Mouse (Mus musculus) embryo, embryonic 10 days (tissue): Measurements from ENCODE around the gene C1qtnf1.

Experiments
- DNase-seq: peaks from one replicate; pipeline ENCODE4 v3.0.0-alpha.2; 2015; ENCODE audit warnings: low spot score

Gene C1qtnf1

DNA sequence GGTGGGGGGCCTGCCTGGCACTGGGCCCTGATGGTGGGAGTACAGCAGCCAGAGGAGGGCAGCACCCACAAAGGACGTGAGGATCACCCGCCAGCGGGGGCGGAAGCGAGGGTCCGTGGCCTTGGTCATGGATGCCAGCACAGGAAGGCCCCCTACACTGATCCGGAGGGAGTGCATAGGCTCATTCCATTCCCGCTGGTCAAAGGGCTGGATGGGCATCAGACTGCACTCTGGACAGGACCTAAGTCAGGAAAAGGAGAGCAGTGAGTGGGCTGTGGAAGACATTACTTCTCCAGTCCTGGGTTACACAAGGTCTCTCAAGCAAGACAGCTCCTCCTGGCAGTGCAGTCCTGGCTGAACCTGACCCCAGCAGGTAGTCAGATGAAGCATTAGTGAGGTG is 16.7 kb upstream of the C1qtnf1 start:
- no peak for DNase-seq

DNA sequence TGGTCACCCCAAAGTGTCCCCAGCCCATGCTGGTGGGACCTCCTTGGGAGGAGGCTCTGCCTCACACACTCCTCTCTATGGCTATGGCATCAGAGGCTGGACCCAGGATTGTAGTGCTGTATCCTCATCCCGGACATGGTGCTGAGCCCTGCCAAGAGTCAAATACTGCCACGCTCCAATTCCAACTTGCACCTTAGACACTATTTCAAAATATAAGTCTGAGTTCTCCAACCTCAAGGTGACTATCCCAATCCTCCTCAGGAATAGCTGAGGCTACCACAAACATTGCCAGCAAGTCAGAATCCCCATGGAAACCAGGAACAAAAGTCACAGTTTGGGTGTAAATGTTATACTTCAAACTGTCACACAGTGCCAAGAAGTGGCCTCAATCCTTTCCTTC is 15.4 kb upstream of the C1qtnf1 start:
- DNase-seq = no peak

DNA sequence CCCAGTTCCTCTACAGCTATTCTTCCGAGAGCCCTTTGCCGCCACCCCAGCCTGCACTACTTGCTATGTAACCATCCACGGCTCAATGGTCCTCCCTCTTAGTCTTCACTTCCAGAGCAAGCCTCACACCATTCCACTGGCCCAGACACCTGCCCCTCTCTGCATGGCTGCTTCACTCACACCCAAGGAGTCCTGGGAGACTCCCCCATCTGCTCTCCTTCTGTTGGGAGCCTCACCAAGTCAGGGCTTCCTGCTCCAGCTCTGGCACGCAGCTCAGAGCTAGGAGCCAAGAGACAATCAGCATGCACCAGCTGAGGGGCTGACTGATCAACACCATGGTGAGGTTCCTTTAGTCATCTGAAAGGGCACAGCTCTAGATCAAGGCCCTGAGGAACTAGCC is 14.9 kb upstream of the C1qtnf1 start:
- DNase-seq = no peak

DNA sequence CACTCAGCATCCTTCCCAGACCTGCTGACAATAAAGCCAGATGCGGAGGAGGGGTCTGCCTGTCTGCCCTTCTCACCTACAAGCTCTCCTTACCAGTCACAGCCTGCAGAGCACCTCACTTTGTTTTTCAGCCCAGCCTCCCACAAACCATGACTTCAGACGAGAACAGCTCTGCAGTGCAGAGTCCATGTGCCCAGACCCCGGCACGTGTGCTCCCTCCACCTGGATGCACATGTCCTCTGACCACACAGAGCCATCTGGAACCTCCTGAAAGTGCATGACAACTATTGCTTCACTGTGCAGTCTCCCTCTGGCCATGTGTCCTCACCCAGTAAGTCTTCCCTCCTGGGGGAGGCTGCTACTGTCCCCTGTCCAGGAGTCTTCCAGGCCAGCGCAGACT is 13.7 kb upstream of the C1qtnf1 start:
- no peak for DNase-seq

DNA sequence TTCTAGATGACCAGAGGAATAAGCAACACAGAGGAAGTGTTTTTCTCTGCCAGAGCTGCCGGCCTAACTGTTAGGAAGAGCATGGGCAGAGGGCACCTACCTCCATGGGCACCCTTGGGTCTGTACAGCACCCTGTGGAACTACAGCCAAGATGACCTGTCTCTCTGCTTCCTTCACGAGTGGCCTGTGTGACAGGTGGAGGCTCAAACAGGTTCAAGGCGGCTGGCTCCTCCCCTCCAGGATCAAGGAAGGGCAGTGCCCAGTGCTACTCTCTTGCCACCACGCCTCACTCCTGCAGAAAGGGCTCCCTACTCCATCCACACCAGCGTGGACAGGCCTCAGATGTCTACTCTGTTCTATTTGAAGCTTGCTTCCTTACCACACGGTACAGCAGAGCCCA is 12.4 kb upstream of the C1qtnf1 start:
- no peak for DNase-seq

DNA sequence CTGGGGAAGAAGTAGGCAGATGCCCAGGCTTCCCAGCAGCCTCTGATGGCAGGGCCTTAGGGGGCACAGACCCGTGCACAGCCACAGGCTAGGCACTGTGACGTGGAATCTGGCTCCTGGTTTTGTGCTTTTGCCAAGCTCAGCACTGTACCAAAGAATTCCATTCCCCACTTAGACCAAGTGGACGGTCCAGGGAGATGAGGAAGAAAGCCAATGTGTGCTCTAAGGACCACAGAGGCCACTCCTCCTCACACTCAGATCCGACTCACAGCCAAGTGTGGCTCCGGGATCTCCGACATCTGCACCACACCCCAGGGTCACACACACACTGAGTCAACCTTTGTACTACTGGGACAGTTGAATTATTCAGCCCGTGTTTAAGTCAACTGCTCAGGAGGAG is 12.0 kb upstream of the C1qtnf1 start:
- DNase-seq = no peak

DNA sequence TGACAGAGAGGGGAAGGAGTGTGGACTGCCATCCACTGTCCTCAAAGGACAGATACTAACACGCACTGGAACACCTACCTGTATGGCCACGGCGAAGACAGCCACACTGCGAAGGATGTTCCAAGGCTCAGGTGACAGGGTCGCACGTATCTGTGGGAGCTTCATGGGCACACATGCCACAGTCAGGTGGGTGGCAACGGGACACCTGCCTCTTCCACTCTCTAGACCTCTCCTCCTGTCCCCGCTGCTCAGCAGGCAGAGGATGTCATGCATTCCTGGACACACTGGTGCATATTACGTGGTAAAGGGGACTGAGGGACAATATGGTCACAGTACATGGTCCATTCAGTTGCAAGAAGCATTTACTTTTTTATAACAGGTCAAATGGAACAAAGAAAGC is 10.5 kb upstream of the C1qtnf1 start:
- no peak for DNase-seq

DNA sequence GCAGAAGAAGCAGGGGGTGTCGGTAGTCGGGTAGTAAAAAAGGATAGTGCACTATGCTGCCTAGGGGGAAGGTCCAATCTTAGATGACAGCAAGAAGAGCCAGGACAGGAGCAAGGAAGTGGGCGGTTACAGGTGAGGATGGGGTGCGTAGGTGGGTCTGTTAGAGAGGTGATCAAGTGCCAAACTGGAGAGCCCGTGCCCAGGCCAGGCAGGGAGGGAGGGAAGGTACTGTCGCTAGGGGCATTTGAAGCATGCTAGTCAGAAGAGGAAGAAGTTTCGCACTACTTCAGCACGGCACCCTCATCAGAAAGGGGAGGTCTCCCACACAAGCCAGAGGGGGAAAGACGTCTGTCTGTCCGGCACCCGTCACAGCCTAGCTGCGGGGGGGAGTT is 9.6 kb upstream of the C1qtnf1 start:
- DNase-seq = no peak

DNA sequence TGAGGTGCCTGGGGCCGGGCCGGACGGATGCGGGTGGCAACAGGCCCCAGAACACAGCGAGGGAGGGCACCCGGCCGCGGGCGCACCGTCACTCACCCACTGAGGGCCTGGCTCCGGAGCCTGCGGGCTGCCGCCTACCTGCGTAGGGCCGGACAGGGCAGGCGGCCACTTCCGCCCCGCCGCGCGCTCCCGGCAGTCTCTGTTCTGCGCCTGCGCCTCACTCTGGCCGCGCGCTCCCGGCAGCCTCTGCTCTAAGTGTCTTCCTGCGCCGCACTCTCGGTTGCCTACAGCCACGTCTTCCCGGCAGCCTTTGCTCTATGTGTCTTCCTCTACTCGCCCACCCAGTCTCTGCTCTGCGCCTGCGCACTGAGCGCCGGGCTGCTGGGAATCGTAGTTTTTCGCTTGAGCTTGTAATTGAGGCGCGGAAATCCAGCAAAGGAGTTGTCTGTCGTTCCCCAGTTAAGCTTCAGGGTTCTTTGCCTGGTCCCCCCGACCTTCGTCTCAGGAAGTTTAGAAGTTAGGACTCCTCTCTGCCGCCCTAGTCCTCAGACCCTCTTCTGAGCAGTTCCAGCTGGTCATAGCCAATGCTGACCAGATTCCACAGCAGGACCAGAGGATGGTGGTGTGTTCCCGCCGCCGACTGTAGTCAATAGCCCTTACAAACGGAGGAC is 9.0 kb upstream of the C1qtnf1 start, which contains the start of gene Cant1:
Gene Cant1, minus strand, starts transcription at position 253 of the 671 bp plus-strand sequence.
- DNase-seq = peak; percentile 99

DNA sequence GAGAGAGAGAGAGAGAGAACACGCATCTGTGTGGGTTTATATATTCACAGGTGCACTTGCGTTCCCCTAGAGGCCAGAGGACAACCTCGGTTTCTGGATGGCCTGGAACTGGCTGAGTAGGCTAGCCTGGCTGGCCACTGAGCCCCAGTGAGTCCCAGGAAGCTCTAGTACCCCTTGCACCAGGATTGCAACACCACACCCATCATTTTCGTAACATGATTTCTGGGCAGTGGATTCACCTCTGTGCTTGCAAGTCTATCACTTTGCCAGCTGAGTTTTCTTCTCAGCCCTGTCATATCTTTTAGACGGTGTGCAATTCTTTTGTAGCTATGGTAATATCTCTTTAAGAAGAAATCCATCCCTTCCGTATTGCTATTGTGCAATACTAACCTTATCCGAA is 7.7 kb upstream of the C1qtnf1 start:
- no peak for DNase-seq

DNA sequence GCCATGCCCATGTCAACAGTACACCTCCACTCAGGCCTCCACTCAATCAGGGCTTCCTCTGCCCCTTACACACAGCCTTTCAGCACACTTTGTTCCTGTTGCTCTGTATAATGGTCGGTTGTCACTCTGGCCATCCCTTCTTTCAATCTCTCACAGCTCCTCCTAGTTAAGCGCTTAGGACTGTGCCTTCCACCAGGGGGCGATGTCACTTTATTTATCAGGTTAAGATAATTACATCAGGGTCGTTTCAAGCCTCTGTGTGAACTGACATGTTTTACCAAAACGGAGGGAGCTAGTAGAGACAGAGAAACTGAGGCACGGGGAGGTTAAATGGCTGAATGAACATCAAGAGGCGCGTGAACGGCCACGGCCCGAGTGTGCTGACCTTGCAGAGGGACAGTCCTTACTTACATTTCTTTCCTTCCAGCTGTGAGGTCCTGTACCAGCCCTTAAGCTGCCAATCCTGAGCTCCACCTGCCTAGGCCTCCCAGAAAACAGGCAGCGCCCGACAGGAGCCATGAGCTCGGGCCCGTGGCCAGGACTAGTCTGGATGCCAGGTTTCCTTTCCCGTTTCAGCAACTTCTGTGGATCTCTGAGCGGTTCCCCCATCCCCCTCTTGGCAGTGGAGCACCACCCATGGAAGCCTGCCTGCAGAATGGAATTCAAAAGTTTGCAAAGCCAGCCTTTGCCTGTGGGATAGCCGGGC is 4.6 kb upstream of the C1qtnf1 start:
- peak; percentile 91 for DNase-seq

DNA sequence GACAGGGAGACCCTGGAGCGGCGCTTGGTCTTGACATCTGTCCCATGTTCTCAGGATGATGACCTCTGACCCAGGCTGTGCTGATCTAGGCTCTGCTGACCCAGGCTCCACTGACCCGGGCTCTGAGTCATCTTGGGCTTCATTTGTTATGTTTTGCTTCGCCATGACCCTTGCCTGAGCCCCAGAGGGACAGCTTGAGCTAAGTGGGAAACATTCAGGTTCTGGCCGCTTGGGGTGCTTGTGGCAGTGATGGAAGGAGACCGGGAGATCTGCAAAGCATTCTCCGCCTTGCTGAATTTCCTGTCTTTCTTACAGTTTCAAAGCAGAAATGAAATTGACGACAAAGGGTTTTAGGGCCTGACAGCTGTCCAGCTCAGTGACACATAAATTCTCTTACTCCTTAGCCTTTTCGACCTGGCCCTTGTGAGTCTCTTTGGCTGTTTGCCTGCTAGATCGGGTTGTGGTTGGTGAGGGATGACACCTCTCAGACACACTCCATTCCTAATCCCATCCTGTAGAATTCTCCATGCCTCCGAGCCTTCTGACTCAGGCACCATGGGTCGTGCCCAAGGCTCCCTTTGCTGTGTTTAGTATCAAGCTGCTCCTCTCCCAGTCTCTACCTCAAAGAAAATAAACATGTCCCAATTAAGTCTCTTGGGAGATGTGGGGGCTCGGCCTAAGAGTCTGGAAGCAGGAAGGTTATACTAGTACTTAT is 3.2 kb upstream of the C1qtnf1 start:
- peak; percentile 14 for DNase-seq

DNA sequence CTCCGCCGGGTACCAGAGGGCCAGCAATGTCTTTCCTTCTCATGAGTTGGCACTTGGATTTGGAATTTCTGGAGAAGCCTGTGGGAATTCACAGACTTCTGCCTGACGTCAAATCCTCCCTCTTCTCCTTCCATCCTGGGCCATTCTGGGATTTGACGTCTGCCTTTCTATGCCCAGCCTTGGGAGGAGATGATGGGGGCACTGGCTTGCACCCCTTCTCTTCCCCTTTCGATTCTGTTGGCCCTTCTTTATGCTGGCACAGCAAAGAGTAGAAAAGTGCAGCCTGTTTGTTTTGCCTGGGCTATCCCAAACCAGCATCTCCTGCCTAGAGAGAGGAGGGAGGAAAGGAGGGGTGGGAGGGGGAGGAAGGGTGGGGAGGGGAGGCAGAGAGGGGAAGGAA is 1.2 kb upstream of the C1qtnf1 start:
- no peak for DNase-seq

DNA sequence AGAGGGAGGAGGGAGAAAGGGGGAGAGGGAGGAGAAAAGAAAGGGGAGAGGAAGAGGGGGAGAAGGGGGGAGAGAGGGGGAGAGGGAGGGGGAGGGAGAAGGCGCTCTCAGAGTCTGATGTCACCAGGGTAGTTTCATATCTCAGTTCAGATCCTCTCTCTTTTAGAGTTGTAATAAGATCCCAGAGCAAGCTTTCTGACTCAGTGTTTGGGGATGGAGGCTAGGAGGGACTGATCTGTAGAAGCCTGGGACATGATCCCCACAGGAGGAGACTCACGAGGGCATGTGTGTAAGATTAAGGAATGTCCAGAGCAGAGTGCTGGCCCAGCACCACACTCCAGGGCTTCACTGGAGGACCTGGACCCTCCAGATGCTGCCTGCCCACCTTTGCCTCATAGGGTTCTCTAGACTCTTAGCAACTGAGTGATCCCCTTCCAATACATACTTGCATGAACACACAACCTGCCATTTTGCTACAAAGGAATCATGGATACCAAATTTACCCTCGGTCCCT is 680 bp upstream of the C1qtnf1 start:
- no peak for DNase-seq

DNA sequence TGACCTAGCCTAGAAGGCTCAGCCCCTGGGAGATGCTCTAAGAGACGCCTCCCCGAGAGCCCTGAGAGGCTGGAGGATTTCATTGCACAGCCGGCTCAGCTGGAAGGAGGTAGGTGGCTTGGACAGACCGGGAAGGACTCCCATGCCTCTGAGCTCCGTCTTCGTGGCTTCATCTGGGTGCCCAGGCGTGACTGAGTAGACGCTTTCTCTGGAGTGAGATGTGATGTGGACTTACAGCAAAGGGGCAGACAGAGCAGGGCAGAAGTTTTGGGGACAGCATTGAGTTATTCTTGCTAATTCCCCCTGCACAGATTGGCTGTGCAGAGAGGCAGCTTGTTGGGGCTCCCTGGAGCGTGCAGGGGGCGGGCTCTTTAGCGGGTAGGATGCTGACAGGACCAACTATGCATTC is 461 bp downstream of the C1qtnf1 start:
- DNase-seq = peak; percentile 25

DNA sequence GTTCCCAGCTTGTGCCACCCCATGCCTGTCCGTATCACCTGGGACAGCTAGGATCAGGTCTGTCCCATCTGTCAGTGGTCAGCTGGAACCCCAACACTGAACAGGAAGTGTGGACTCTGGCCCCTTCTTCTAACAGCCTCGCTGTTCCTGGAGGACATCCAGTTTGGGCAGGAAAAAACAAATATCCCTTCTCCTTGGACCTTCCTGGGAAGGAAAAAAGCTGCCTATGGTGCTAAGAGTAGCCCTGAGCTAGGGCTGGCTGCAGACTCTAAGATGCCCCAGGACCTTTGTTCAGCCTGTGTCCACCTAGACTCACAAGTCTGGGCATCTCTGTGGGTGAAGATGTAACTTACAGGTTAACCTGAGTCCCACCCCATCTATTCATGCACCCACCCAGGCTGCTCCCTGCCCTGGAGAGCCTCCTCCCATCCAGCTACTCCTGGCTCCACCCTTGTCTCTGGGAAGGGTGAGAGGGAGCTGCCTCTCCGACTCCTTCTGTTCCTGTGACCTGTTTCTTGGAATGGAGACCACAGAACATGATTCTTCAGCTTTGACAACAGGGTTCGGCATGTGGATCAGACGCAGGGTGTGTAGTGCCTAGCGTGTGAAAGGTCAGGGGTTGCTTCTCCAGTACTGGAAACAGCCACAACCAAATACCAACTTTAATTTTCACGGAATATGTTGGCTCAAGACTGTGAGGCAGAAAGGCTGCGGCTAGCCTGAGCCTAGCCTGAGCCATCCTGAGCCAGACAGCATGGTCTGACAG is 1.1 kb downstream of the C1qtnf1 start:
- no peak for DNase-seq

DNA sequence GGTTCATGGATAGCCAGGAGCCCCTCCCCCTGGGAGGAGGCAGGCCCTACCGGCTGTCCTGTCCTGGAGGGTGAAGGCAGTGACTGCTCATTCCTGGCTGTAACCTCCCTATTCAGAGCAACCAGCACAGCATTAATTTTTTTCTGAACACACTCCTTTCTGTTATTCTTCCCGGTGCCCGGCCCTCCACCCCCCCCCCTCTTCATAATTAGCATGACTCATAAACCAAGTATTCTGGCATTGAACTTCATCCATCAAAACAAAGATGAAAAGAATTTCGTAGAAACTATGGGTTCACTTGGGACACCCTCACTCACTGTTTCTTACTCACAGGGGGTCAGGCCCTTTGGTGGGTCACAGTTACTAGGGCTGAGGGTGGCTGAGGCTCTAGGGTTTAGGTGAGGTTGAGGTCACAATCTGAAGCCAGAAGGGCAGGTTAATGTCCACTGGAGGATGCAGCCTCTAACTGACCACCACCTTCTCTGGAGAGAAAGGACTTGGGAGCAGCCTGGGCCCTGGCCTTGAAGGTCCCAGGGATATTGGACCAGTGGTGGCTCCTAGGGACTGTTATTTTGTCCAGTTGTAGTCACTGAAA is 2.4 kb downstream of the C1qtnf1 start:
- DNase-seq = no peak

DNA sequence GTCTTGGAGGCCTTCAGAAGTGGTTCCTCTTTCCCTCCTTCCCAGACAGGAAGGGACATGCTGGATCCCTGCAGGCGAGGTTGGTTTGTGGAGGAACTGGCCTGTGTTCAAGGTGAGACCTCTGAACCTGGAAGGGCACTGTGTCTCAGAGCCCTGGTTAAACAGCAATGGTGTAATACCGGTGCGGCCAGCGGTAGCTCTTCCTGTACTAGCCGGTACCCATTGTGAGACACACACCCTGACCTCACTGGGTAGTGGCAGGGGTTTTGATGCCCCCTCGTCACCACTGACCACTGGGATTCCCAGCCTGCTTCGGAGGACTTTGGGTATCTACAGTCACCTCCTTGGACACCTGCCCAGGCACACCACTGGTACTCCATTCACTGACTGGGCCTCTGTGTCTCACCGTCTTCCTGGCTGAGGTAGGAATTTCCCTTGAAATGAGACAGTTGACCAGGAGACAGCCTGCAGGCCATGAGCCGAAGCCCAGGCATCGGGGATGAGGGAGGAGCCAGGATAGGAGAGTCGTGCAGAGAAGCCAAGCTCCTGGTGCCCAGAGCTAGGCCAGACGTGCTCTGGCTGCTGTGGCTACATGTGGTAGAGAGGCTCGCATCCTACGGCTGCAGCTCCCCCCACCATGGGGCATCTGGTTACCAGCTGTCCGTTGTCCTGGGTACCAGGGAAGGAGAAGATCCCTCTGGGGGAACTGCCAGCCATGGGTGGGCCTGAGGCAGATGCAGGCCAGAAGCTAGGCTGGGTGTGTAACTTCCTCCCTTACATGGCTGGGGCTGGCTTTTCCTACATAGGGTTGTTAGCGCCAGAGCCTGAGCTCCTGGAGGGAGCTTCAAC is 3.3 kb downstream of the C1qtnf1 start:
- no peak for DNase-seq

DNA sequence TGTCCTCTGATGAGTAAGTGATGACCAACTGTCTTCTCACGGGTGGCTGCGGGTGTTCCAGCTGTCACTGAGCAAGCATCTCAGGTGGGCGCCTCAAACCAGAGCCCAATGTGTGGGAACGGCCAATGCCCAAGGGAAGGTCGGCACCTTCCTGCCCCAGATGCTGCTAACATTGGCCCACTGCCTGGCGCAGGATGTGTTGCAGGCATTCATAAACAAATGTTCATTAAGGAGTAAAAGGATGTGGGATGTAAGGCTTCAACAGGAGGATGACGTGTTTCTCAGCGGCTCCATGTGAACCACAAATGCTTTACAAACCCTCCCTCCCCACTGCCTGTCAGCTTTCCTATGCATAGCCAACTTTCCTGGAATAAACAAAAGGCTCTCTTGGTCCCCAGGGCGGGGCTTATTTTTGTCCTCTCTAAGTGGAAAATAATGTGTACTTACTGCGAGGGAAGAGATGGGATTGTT is 5.4 kb downstream of the C1qtnf1 start:
- no peak for DNase-seq

DNA sequence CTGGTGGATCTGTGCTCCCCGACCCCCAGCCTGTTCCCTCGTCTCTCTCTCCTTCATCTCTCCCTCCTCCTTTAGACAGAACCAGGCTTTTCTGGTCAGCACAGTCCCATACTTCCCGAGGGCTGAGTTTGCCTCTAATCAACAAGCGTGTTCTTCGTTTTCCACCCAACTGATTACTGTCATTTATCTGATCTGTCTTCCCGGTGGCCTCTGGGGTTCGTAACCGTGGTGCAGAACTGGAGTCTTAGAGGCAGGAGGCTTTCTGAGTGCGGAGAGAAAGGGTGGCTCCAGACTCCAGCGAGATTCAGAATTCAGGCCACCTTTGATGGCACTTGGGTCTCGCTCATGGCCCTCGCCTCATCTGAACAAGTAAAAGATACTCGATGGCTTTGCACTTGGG is 6.1 kb downstream of the C1qtnf1 start:
- DNase-seq = no peak

DNA sequence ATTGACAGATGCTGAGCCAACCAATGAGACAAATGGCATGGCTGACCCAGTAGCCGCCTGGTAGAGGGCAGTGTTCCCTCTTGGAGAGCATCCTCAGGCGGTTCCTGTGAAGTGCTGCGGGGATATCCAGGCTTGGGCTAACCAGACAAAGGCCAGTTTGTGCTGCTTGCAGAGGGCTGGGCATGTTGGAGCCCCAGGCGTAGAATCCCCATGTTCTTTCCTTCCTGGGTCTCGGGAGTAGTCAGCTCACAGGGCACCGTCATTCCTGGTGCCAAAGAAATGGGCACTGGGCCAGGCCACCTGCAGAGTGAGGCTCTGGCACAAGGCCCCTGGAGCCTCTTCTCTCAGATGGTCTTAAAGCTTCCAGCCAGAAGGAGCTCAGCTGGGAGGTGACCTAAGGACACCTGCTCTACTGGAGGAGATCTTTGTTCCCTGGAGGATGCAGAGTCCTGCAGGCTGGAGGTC is 8.5 kb downstream of the C1qtnf1 start:
- DNase-seq = peak; percentile 34
